Mouse (Mus musculus): ENCODE data around the gene Pth1r. TPM values are rescaled to one million over a fixed set of nuclear protein-coding genes. Genes with fewer than 3 reads are reported as not detected.

Gene Pth1r
- polyA plus RNA-seq, 1 experiment from 2014 or later: 19.2 TPM

- WGBS: 3% methylated on average over 51 of the region's 63 CpGs
Measured at GRCm38 (mm10) chr9:110743456-110744323, 3.3 kb downstream of the Pth1r start.

DNA sequence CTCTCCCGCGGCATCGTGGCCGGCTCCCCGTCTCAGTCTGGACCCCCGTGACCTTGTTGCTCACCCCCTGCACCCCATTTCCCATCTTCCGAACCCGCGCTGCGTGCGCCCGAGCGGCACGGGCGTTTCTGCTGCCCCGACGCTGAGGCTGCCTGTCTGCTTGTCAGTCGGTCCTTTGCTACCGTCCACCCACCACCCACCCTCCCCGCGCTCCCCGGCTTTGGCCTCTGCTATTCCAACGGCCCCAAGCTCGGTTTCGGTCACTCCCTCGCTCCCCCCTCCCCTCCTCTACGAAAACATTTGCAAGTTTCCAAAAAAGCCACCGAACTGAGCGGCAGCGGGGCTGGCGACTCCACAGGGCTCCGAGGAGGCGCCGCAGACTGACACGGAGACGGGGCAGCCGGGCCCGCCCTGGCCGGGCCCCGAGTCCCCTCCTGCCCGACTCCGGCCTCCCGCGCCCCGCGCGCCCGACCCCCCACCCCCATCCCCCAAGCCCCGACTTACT lies 3.9 kb downstream of the Pth1r start:
- under 1% methylated on average over 45 of the region's 49 CpGs for WGBS
- H3K27me3 ChIP-seq (ENCODE audit: poor library complexity, severe bottlenecking): peaks cover 96% of the 10 kb centered on the region
- H3K4me3 ChIP-seq: peak overlapping the region; percentile 70
- no peaks in the 10 kb centered on the region for H3K9me3 ChIP-seq
- peaks cover 62% of the 10 kb centered on the region for H3K4me1 ChIP-seq
- peak overlapping the region; percentile 89 for H3K27ac ChIP-seq
- peak; percentile 65 for DNase-seq (ENCODE audit: extremely low spot score, low spot score)
- H3K36me3 ChIP-seq (replicated peaks): no peaks in the 10 kb centered on the region

More at GRCm38 (mm10) chr9:110743456-110744323, 3.3 kb downstream of the Pth1r start:
- H3K27me3 ChIP-seq (ENCODE audit: poor library complexity, severe bottlenecking): peaks cover 99% of the 10 kb centered on the region
- H3K9me3 ChIP-seq: no peaks in the 10 kb centered on the region
- H3K36me3 ChIP-seq (replicated peaks): no peaks in the 10 kb centered on the region
- peak overlapping the region; percentile 89 for H3K27ac ChIP-seq
- peak; percentile 63 for DNase-seq (ENCODE audit: extremely low spot score, low spot score)
- H3K4me1 ChIP-seq: peaks cover 62% of the 10 kb centered on the region
- peak overlapping the region; percentile 70 for H3K4me3 ChIP-seq

GRCm38 (mm10) chr9:110742295-110742950 lies 4.5 kb downstream of the Pth1r start:
- Histone ChIP-seq H3K27ac (peak overlapping the region; percentile 89), H3K27me3 (ENCODE audit: poor library complexity, severe bottlenecking) (peaks cover 91% of the 10 kb centered on the region), H3K36me3 (replicated peaks) (no peaks in the 10 kb centered on the region), H3K9me3 (no peaks in the 10 kb centered on the region), H3K4me1 (peaks cover 62% of the 10 kb centered on the region), H3K4me3 (peak overlapping the region; percentile 70)
- no peak for DNase-seq (ENCODE audit: extremely low spot score, low spot score)
- under 1% methylated on average over 53 of the region's 71 CpGs for WGBS

DNA sequence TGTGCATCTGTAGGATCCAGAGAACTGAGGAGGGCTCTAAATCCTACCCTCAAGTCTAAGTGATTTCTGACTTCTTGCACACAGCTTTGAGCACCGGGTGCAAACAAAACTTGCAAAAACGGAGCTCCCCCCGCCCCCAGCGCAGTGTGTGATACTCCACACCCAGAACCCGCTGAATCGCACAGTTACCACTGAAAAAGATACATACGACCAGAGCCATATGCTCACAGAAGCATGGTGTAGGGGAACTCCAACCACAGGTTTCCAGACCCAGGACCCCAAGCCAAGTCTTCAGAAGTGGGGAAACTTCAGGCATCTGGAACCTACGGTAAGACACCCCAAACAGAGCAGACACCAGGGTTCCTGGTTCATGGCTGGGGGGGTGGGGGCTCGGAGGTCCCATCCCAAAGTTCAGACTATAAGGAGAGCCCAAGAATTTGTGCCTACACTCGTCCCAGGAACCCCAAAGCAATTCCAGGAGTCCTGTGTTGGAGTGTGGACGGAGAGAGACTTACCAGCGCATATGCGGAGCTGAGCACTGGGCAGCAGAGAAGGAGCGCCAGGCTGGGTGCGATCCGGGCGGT lies 5.1 kb downstream of the Pth1r start, which contains the start of gene Myl3:
Gene Myl3, plus strand, starts transcription at position 151 of the 584 bp plus-strand sequence.
- WGBS: 1% methylated on average over 17 of the region's 17 CpGs
- H3K27me3 ChIP-seq (ENCODE audit: poor library complexity, severe bottlenecking): peaks cover 87% of the 10 kb centered on the region

DNA sequence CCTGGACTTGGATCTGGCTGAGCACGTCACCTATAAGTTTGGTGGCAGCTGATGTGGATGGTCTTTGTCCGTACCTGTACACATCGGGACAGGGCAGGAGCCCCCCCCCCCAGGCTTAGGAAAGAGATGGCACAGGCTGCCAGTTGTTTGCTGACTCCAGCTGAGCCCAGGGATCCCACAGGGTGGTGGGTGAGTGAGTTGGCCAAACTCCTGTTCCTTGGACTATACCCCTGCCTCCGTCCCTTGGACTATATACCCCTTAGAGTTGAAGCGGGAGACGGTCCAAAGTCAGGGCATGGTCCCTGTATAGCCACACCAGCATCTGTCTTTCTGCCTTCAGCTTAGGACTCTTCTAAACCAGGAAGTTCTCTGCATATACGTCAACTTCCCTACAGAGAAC lies 7.0 kb downstream of the Pth1r start:
- no peaks in the 10 kb centered on the region for H3K9me3 ChIP-seq
- H3K27me3 ChIP-seq (ENCODE audit: poor library complexity, severe bottlenecking): peaks cover 87% of the 10 kb centered on the region
- no peaks in the 10 kb centered on the region for H3K36me3 ChIP-seq (replicated peaks)
- WGBS: 90% methylated on average over 7 of the region's 7 CpGs
- H3K4me1 ChIP-seq: peaks cover 59% of the 10 kb centered on the region
- H3K4me3 ChIP-seq: no peak overlapping the region
- no peak overlapping the region for H3K27ac ChIP-seq
- DNase-seq (ENCODE audit: extremely low spot score, low spot score): no peak

More for the DNA sequence above, 5.1 kb downstream of the Pth1r start, which contains the start of gene Myl3:
- Histone ChIP-seq H3K4me3 (peak within 1 kb of the TSS; percentile 70), H3K27ac (peak within 1 kb of the TSS; percentile 89), H3K36me3 (replicated peaks) (no peaks in the 10 kb centered on the region), H3K9me3 (no peaks in the 10 kb centered on the region), H3K4me1 (peaks cover 61% of the 10 kb centered on the region)
- peak; percentile 37 for DNase-seq (ENCODE audit: extremely low spot score, low spot score)

- no peak for DNase-seq (ENCODE audit: extremely low spot score, low spot score)
- no peaks in the 10 kb centered on the region for H3K36me3 ChIP-seq (replicated peaks)
- H3K4me1 ChIP-seq: peaks cover 63% of the 10 kb centered on the region
- 23% methylated on average over 1 of the region's 1 CpGs for WGBS
- no peaks in the 10 kb centered on the region for H3K9me3 ChIP-seq
- peaks cover 87% of the 10 kb centered on the region for H3K27me3 ChIP-seq (ENCODE audit: poor library complexity, severe bottlenecking)
- no peak overlapping the region for H3K4me3 ChIP-seq
- no peak overlapping the region for H3K27ac ChIP-seq
Measured at GRCm38 (mm10) chr9:110738054-110738453, 8.9 kb downstream of the Pth1r start.

- Histone ChIP-seq H3K27me3 (ENCODE audit: poor library complexity, severe bottlenecking) (peaks cover 80% of the 10 kb centered on the region), H3K9me3 (no peaks in the 10 kb centered on the region), H3K4me3 (no peak overlapping the region), H3K4me1 (peaks cover 63% of the 10 kb centered on the region), H3K36me3 (replicated peaks) (no peaks in the 10 kb centered on the region), H3K27ac (peak overlapping the region; percentile 35; the same call in 1 of the 2 replicates)
- DNase-seq (ENCODE audit: extremely low spot score, low spot score): no peak
- 47% methylated on average over 9 of the region's 9 CpGs for WGBS
Measured at GRCm38 (mm10) chr9:110736362-110736761, 10.6 kb downstream of the Pth1r start.

- 80% methylated on average over 7 of the region's 7 CpGs for whole genome bisulfite sequencing
- Histone ChIP-seq H3K4me3 (no peak overlapping the region), H3K9me3 (no peaks in the 10 kb centered on the region), H3K27ac (no peak overlapping the region), H3K27me3 (ENCODE audit: poor library complexity, severe bottlenecking) (peaks cover 80% of the 10 kb centered on the region), H3K36me3 (replicated peaks) (no peaks in the 10 kb centered on the region), H3K4me1 (peaks cover 57% of the 10 kb centered on the region)
- no peak for DNase-seq (ENCODE audit: extremely low spot score, low spot score)
Measured at GRCm38 (mm10) chr9:110734154-110734553, 12.8 kb downstream of the Pth1r start.

DNA sequence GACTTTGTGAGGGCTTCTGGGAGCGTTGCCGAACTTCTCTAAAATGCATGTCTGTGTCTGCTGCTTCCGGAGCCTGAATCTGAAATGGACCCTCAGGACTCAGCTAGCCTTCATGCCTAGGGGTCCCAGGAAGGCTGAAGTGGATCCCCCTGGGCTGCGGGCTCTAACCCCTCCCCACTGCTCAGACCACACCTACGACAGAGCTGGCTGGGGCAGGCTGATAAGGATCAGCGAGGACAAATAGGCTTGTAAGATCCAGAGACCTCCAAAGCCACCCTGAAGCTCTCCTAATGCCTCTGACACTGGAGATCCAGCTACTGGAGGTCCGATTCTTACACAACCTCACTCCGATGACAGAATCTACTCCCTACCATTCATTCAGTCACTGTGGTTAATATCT lies 13.8 kb downstream of the Pth1r start:
- no peaks in the 10 kb centered on the region for H3K9me3 ChIP-seq
- 0 out of 2 replicates have a peak, but pooled peaks cover 3% of the 10 kb centered on the region for H3K36me3 ChIP-seq (replicated peaks)
- H3K27ac ChIP-seq: peak overlapping the region; percentile 62
- H3K27me3 ChIP-seq (ENCODE audit: poor library complexity, severe bottlenecking): peaks cover 84% of the 10 kb centered on the region
- no peak for DNase-seq (ENCODE audit: extremely low spot score, low spot score)
- peaks cover 57% of the 10 kb centered on the region for H3K4me1 ChIP-seq
- peak overlapping the region; percentile 51 for H3K4me3 ChIP-seq
- 15% methylated on average over 8 of the region's 8 CpGs for WGBS

DNA sequence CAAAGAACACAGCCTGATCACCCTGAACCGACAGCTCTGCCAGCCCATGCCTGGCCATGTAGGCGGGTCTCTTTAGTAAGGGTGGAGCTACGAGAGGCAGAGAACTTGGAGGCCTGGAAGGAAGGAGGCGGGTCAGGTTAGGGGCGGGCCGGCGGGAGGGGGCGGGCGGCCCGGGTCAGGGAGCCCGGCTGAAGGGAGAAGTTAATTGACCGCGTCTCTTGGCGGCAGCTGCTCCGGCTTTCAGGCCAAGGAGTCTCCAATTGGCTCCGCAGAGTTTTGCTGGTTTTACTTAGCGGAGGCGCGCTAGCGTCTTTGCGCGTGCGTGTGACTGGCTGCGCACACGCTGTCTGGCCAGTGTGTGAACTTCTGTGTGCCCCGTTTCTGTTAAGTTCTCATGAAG lies 14.3 kb downstream of the Pth1r start:
- H3K4me1 ChIP-seq: peaks cover 59% of the 10 kb centered on the region
- peaks cover 87% of the 10 kb centered on the region for H3K27me3 ChIP-seq (ENCODE audit: poor library complexity, severe bottlenecking)
- 0% methylated on average over 25 of the region's 26 CpGs for WGBS
- peak overlapping the region; percentile 51 for H3K4me3 ChIP-seq
- peak; percentile 89 for DNase-seq (ENCODE audit: extremely low spot score, low spot score)
- H3K9me3 ChIP-seq: no peaks in the 10 kb centered on the region
- H3K36me3 ChIP-seq (replicated peaks): peaks cover 3% of the 10 kb centered on the region; the same call in 1 of the 2 replicates
- H3K27ac ChIP-seq: peak overlapping the region; percentile 62

GRCm38 (mm10) chr9:110731859-110732258 lies 15.1 kb downstream of the Pth1r start:
- H3K27ac ChIP-seq: peak overlapping the region; percentile 62; the same call in 1 of the 2 replicates
- 59% methylated on average over 4 of the region's 4 CpGs for WGBS
- peaks cover 3% of the 10 kb centered on the region; the same call in 1 of the 2 replicates for H3K36me3 ChIP-seq (replicated peaks)
- no peaks in the 10 kb centered on the region for H3K9me3 ChIP-seq
- peaks cover 63% of the 10 kb centered on the region for H3K4me1 ChIP-seq
- peak overlapping the region; percentile 51; the same call in 1 of the 2 replicates for H3K4me3 ChIP-seq
- DNase-seq (ENCODE audit: extremely low spot score, low spot score): no peak
- peaks cover 93% of the 10 kb centered on the region for H3K27me3 ChIP-seq (ENCODE audit: poor library complexity, severe bottlenecking)

GRCm38 (mm10) chr9:110729841-110730240 lies 17.1 kb downstream of the Pth1r start:
- 24% methylated on average over 8 of the region's 8 CpGs for WGBS
- no peak for DNase-seq (ENCODE audit: extremely low spot score, low spot score)
- peaks cover 64% of the 10 kb centered on the region for H3K4me1 ChIP-seq
- H3K27ac ChIP-seq: no peak overlapping the region
- H3K36me3 ChIP-seq (replicated peaks): peaks cover 10% of the 10 kb centered on the region; the same call in 1 of the 2 replicates
- peaks cover 93% of the 10 kb centered on the region for H3K27me3 ChIP-seq (ENCODE audit: poor library complexity, severe bottlenecking)
- H3K4me3 ChIP-seq: no peak overlapping the region
- no peaks in the 10 kb centered on the region for H3K9me3 ChIP-seq
